Mouse (Mus musculus) adrenal gland, postnatal 25 days (tissue): ENCODE measurements around the gene Rbm38. TPM values are rescaled to one million over a fixed set of nuclear protein-coding genes. Genes with fewer than 3 reads are reported as not detected.

Experiments
- DNase-seq: peaks from one replicate; pipeline ENCODE4 v3.0.0; 2021; ENCODE audit warnings: mixed read lengths
- long read RNA-seq: library from polyadenylated mRNA; stranded (forward); transcript quantifications from one replicate; pipeline ENCODE4 v2.0.0, GENCODE M21; 2021
- total RNA-seq: library from RNA; stranded (reverse); gene quantifications from 2 replicates; pipeline ENCODE4 v1.2.3, GENCODE M21; 2021

Gene Rbm38
- total RNA-seq: 24.7 and 29.3 TPM in 2 replicates
- long read RNA-seq, transcript Rbm38-201 (4 exons, 1,768 nt): major isoform, 10 of 13 reads
- long read RNA-seq, partial matches to known transcripts: 0 of 13 reads
- long read RNA-seq, other reads (novel, unspliced or antisense): 3 of 13 reads

DNA sequence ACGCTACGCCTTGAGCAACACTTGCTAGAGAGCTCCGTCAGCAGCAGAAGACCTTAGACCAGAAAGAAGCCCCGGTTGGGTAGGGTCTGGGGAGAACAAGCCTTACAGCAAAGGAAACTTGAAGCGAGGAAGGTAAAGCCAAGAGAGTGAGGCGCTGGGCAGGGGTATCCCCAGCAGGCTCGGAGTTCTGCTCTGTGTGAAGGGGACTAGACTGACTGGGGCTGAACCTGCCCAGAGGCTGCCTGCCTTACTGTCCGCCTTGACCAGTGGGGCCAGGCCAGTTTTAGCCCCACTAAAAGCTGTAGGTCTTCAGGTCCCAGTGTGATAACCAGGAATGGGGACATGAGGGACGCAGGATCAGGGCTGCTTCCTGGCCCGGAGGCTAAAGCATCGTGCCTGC is at the start of gene Rbm38:
Rbm38 (plus strand) TSS at position 69 of the 400 bp plus-strand sequence.
- DNase-seq: no peak

DNA sequence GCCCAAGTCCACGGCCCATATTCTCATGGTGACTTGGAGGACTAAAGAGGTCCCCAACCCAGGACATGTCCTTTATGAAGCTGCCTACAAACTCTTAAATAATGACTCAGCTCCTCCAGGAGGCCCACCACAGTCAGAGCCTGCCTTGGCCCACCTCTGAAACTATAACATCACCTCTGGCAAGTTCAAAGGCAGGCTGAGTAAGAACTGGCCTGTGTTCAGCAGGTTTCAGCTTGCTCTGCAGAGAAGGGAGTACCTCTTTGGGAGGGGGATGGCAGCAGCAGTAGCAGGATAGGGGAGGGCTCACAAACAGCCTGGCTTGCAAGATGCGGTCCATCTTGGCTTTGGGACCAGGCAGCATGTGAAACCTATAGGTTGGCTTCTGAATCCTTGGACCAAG is 48.4 kb upstream of the Rbm38 start:
- no peak for DNase-seq

GRCm38 (mm10) chr2:172973806-172974565 is 46.3 kb upstream of the Rbm38 start:
- DNase-seq: no peak

- DNase-seq: no peak
These were observed 45.6 kb upstream of the Rbm38 start for GRCm38 (mm10) chr2:172974701-172975100.

- DNase-seq: no peak
These were observed 45.1 kb upstream of the Rbm38 start for GRCm38 (mm10) chr2:172975159-172975558.

DNA sequence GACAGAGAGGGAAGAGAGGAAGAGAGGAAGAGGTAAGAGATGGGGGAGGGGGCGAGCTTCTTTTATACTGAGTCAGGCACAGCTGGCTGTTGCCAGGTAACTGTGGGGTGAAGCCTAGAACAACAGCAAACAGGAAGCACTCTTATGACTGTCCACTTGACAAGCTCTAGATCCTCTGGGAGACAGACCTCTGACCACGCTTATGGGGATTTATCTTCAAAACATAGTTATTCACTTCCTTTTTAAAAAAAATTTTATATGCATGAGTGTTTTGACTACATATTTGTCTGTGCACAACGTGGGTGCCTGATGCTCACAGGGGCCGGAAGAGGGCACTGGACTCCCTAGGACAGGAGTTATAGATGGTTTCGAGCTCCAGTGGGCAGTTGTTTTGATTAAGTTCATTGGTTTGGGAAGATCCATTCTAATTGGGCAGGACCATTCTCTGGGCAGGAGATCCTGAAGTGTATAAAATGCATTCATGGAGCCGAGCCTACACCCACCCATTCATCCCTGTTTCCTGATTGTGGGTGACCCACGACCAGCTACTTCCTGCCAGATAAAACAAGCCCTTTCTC is 43.5 kb upstream of the Rbm38 start:
- no peak for DNase-seq

DNA sequence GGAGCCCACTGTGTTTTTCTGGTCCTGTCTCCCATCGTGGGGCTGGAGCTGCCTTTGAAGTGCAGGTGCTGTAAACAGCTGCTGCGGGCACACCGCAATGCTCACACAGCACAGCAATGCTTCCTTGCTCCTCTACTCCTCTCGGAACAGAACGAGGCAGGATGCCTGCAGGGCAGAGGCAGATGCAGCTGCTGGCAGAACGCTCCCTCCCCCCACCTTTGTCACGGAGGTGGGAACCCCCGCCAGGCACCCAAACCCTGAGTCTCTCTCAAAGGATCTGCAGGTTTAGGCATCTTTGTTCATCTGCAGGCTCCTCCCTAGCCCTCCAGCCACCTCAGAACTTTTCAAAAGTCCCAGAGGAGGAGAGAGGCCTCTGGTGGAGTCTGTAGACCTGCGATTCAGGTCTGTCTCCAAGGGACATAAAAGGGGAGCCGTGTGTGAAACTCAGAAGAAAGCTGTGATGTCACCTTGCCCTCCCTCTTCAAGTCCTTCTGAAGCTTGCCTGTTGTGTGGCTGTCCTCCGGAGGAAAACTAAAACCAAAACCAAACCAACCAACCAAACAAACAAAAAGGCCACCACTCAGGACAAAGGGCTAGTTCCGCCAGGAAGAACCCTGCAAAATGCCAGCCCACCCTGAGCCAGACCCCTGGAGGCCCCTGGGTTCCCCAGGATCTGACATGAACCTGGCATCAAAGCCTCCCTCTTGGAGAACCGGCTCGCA is 42.7 kb upstream of the Rbm38 start, which contains the start of gene Spo11:
Spo11 (plus strand) TSS at position 292 of the 722 bp plus-strand sequence.
- no peak for DNase-seq

DNA sequence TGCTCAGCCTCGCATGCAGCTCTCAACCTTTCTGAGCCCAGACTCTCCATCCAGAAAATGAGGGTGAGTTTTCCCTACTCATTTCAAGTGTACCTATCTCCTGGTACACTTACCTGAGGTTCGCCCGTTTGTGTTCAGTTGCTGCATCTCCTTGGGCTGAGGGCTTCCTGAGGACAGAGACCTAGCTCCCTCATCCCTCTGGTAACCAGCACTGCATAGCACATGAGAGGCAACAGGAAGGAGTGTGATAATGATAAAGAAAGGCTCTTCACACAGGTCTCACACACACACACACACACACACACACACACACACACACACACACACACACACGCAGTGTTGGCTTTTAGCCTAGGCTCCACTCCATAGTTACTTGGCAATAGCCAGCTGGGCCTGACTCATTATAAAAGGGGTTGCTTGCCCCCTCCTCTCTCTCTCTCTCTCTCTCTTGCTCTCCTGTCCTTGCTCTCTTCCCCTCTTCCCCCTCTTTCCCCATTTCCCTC is 42.1 kb upstream of the Rbm38 start:
- no peak for DNase-seq

DNA sequence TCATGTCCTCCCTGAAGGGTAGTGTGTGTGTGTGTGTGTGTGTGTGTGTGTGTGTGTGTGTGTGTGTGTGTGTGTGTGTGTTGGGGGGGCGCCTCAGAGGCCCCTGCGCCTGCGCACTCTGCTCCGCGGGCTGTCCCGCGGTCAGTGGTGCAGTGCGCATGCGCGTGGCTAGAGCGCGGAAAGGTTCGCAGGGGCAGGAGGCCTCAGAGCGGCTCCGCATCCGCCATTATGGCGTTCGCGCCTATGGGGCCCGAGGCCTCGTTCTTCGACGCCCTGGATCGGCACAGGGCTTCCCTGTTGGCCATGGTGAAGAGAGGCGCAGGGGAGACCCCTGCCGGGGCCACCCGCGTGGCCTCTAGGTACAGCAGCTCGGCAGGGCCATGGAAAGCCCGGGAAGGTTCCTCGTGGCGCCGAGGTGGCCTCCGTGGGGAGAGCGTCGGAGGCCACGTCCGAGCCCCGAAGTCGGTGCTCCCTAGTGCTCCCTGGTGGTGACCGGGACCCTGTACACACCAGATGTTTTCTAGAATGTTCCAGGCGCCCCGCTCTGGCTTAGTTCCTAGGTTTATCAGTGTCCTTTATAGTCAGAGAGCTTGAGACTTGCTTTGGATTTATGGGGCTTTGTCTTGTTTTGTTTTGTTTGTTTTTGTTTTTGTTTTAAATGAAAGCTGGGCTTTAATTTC is 40.5 kb upstream of the Rbm38 start:
- DNase-seq: no peak

DNA sequence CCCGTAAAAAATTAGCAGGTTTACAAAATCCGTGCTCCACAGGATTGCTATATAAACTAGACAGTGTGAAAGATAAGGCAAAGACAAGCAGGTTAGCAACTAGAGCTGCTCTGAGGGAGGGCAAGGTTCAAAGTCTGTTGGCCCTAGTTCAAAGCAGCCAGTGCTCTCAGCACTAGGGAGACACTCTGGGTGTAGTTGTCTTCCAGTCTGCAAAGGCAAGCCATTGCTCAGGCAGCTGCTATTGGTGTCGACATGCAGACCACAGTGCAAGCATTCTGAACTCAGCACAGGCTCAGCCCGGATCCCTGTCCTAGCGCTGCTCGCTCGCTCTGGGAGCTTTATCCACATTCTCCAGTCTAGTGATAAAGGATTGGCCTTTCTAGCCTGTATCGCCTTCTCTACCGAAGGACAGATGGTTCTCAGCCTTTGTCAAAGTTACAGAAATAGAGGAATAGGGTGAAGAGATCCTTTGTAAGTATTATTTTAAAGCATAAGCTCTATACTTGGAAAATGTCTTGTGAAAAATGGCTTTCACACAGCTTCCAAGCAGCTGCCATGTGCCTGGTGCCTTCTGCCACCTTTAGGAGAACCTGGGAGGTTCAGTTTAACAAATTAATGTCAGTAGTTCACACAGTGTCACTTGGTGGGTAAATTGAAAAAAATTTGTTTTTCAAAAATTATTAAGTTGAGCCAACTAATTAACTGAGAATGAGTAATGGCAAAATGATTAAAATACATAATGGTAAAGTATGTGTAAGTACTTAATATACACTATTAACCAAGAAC is 37.3 kb upstream of the Rbm38 start:
- DNase-seq: no peak

GRCm38 (mm10) chr2:172990161-172990560 is 30.1 kb upstream of the Rbm38 start:
- peak; percentile 54 for DNase-seq

- peak; percentile 80 for DNase-seq
These were observed 24.1 kb upstream of the Rbm38 start for GRCm38 (mm10) chr2:172996207-172996606.

DNA sequence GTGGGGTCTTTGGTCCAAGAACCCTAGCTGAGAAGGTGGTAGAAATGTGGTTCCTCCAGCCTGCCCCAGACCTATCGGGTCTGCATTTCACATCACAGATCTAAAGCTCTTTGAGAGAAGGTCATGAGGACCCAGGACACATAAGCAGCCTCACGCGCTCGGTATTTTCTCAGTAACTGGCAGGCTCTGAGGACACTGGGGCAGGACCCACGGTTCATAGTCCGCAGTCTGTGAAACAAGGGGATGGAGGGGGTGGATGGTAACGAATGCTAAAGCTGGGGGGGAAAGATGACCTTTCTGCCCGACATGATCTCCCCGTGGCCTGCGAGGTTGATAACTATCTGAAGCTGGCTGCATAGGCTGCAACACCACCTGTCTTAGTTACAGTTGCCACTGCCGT is 22.6 kb upstream of the Rbm38 start:
- no peak for DNase-seq

DNA sequence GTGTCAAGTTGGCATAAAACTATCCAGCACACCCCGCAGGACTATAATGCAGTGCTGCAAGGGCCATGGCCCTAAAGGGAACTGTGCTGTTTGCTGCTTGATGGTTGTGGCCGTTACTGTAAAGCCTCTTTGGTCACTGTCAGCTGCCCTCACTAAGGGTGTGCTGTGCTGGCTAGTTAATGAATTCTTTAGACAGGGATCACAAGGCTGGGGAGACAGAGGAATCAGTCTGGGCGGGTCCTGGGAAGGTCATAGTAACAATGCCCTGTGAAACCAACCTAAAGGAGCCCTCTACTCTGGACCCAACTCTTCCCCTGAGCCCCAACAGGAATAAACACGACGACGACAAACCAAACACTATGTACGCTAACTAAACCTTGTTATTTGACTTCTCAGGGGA is 21.8 kb upstream of the Rbm38 start:
- DNase-seq: no peak

DNA sequence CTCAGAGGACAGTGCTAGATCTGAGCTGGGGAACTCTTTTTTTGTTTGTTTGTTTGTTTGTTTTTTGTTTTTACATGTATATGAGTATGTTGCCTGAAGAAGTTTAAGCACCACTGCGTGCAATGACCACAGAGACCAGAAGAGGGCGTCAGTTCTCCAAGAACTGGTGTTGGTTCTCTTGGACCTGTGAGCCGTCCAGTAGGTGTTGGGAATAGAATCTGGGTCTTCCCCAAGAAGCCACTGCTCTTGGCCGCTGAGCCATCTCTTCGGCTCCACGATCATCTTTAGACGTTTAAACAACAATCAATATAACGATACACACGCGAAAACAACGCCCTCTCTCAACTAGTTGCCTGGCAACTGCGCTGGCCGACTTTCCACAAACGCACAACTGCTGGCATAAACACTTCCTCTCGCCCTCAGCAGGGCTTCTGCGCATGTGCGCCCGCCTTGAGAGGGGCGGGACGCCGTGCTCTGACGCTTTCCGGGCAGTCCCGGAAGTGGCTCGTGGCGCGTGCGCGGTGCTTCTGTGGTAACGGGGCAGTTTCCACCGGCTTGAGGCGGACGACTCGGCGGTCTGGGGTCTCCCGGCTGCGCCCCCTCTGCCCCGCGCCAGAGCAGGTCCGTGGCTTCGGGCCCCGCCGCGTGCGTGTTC is 20.5 kb upstream of the Rbm38 start, which contains the start of gene Rae1:
Rae1 (plus strand) TSS at position 488 of the 655 bp plus-strand sequence.
- DNase-seq: peak; percentile 100

- peak; percentile 71 for DNase-seq
These were observed 20.0 kb upstream of the Rbm38 start for GRCm38 (mm10) chr2:173000285-173000652.

DNA sequence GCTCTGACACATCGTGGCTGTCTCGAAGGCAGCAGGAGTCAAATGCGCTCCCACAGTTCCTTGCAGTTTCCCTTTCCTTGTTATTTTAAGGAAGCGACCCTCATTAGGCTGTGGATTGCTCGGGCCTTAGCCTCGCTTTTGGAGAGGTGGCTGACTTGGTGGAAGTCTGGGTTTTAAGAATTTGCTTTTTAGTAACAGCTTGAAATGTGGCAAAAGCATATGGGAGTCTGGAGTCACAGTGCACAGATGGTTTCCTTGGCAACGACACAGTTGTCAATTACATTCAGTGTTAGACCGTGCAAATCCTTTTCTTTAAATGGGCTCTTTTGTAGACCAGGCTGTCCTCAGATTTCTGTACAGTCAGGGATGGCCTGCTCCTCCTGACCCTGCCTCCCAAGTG is 19.4 kb upstream of the Rbm38 start:
- no peak for DNase-seq

- DNase-seq: no peak
These were observed 16.6 kb upstream of the Rbm38 start for GRCm38 (mm10) chr2:173003737-173004136.

DNA sequence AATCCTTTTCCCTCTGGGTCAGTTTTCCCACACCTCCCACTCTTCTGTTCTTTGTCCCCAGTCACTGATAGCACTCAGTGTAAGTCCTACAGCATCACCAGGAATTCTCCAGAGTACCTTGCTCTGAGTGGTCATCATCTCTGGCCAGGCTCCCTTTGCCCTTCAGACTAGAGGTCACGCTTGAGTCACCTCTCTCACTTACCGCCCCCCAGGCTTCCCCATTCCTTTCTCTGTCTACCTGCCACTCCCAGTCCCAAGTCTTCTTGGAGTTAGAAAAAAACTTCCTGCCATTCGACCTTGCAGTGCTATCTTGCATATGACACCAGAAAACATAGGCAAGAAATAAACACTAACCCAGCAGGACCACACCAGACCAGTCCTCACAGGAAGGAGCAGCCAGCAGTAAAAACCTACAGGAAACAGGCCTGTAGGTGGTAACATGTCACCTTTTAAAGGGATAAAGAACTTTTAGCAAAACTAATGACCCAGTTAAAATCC is 10.0 kb upstream of the Rbm38 start:
- DNase-seq: no peak

DNA sequence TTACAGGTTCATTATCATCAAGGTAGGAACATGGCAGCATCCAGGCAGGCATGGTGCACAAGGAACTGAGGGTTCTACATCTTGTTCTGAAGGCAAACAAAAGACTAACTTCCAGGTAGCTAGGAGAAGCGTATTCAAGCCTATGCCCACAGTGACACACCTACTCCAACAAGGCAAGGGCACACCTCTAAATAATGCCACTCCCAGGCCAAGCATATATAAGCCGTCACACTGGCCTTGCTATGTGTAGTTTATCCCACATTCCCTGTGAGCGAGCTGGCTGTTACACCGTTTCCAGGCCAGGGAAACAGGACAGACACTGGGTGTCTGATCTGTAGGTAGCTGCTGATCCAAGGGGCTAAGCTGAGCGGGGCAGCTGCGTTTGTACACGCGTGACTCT is 8.9 kb upstream of the Rbm38 start:
- no peak for DNase-seq
